Mouse (Mus musculus) spleen, adult 2 months (tissue): ENCODE results near the gene Crisp4.

Source experiments
- CTCF ChIP-seq: fragments of 200-500 bp; IDR thresholded peaks from 2 replicates; pipeline ENCODE4 v1.5.1; 2011; ENCODE audit warnings: mild to moderate bottlenecking, inconsistent platforms; ENCODE audit not compliant: insufficient read depth, insufficient read length, insufficient replicate concordance; ENCODE audit errors: extremely low read depth
- POLR2A ChIP-seq: fragments of 200-500 bp; IDR thresholded peaks from 2 replicates; pipeline ENCODE4 v1.6.1; 2011; ENCODE audit warnings: low read depth, low read length, inconsistent platforms

DNA sequence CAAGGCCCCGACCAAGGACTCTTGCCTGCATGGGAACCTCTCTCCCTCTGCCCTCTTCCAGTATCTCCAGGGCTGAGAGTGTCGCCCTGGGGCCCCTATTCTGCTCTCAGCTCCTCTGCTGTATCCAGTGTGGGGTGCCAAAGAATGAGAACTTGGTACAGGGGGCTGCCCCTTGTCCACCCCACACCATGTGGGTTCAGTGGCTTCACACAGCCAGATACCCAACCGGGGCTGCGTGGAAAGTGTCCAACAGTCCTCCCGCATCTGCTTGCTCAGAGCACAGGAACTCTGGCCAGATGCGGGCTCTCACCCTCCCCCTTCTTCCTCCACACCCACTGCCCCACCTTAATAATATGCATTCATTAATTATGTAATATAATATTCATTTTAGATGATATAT lies 13.4 kb upstream of the Crisp4 start:
- TF ChIP-seq CTCF, result no peak
- no peak for TF ChIP-seq POLR2A
